ENCODE assay signal across 8 mouse cellular contexts in the genomic region with DNA sequence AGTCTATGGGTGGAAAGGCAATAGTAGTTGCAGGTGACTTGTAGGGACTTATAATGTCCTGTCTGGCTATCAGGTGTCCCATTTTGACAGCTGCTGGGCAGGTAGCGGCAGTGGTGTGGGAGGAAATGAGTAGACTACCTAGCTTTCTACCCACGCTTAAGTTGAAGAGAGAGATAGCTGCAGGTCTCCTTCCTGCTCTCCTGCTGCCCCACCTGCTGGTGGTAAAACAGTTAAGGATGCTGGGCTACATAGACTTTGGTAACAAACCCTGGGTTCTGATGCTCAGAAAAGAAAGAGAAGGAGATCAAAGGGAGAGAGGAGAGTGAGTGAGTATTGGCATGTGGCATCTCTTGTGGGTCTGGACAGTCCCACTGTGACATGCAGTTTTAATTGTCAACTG.
A peak's percentile ranks its signal among the peaks of the same experiment; 100 is the strongest.
DNase-seq lines count a peak whose midpoint lies in the region; ATAC-seq and TF ChIP-seq lines count a peak whose summit lies in the region.

No protein-coding gene starts in this region.

- peak; percentile 13 for DNase-seq in adrenal gland, postnatal 10 days
- no peak for DNase-seq in adrenal gland, postnatal 4 days (ENCODE audit: low spot score in 2 of 2)
- no peak for DNase-seq in midbrain, postnatal 0 days (ENCODE audit: low spot score)
- peak; percentile 78 for DNase-seq in thymus, postnatal 25 days
- no peak for DNase-seq in hindbrain, embryonic 11.5 days (ENCODE audit: low spot score)
- DNase-seq in left cerebral cortex, adult 18-20 months (ENCODE audit: low spot score in 2 of 2), result no peak

- no peak overlapping the region for H3K27ac ChIP-seq in midbrain, postnatal 0 days (ENCODE audit: low read depth, low read length)
- no peak overlapping the region for H3K27ac ChIP-seq in midbrain, embryonic 15.5 days
- no peak overlapping the region for H3K27ac ChIP-seq in lung, embryonic 16.5 days (ENCODE audit: low read length)
- H3K27ac ChIP-seq in hindbrain, embryonic 11.5 days (ENCODE audit: low read depth, low read length), result no peak overlapping the region

- no peaks in the 10 kb centered on the region for H3K4me1 ChIP-seq in midbrain, postnatal 0 days (ENCODE audit: insufficient read depth, low read length)
- H3K4me1 ChIP-seq in midbrain, embryonic 15.5 days, result no peaks in the 10 kb centered on the region
- H3K4me1 ChIP-seq in lung, embryonic 16.5 days (replicated peaks; ENCODE audit: control insufficient read depth, insufficient read depth, low read length), result no peaks in the 10 kb centered on the region
- no peaks in the 10 kb centered on the region for H3K4me1 ChIP-seq in hindbrain, embryonic 11.5 days (replicated peaks; ENCODE audit: control insufficient read depth, insufficient read depth, low read length)

- no peaks in the 10 kb centered on the region for H3K36me3 ChIP-seq in midbrain, postnatal 0 days (ENCODE audit: insufficient read depth, low read length)
- H3K36me3 ChIP-seq in midbrain, embryonic 15.5 days (replicated peaks), result no peaks in the 10 kb centered on the region
- H3K36me3 ChIP-seq in lung, embryonic 16.5 days (ENCODE audit: control insufficient read depth, insufficient read depth, low read length), result no peaks in the 10 kb centered on the region
- no peaks in the 10 kb centered on the region for H3K36me3 ChIP-seq in hindbrain, embryonic 11.5 days (ENCODE audit: control insufficient read depth, insufficient read depth, low read length)

- ATAC-seq in midbrain, postnatal 0 days (ENCODE audit: low FRiP score), result no peak
- ATAC-seq in midbrain, embryonic 15.5 days (replicated peaks), result no peak
- 0 out of 2 replicates have a peak, but pooled peaks have one; percentile 34 for ATAC-seq in lung, embryonic 16.5 days (ENCODE audit: low read depth)
- no peak for ATAC-seq in hindbrain, embryonic 11.5 days (ENCODE audit: low FRiP score)

- H3K4me3 ChIP-seq in midbrain, postnatal 0 days (ENCODE audit: low read depth, low read length), result no peak overlapping the region
- no peak overlapping the region for H3K4me3 ChIP-seq in midbrain, embryonic 15.5 days
- H3K4me3 ChIP-seq in lung, embryonic 16.5 days (ENCODE audit: low read length), result no peak overlapping the region
- H3K4me3 ChIP-seq in hindbrain, embryonic 11.5 days (ENCODE audit: low read depth, low read length), result no peak overlapping the region

- no peak overlapping the region for H3K9ac ChIP-seq in midbrain, postnatal 0 days (replicated peaks; ENCODE audit: low read length, poor library complexity, severe bottlenecking)
- H3K9ac ChIP-seq in midbrain, embryonic 15.5 days, result no peak overlapping the region
- H3K9ac ChIP-seq in lung, embryonic 16.5 days (ENCODE audit: low read length), result no peak overlapping the region
- H3K9ac ChIP-seq in hindbrain, embryonic 11.5 days (ENCODE audit: low read depth, low read length), result no peak overlapping the region

- 69% methylated on average over 2 of the region's 2 CpGs for WGBS in midbrain, postnatal 0 days
- WGBS in midbrain, embryonic 15.5 days, result 73% methylated on average over 2 of the region's 2 CpGs
- WGBS in lung, embryonic 16.5 days, result 46% methylated on average over 2 of the region's 2 CpGs
- 88% methylated on average over 2 of the region's 2 CpGs for WGBS in hindbrain, embryonic 11.5 days

- no peaks in the 10 kb centered on the region for H3K27me3 ChIP-seq in midbrain, postnatal 0 days (ENCODE audit: insufficient read depth, low read length)
- no peaks in the 10 kb centered on the region for H3K27me3 ChIP-seq in midbrain, embryonic 15.5 days (replicated peaks)
- no peaks in the 10 kb centered on the region for H3K27me3 ChIP-seq in lung, embryonic 16.5 days (ENCODE audit: control insufficient read depth, insufficient read depth, low read depth, low read length)
- no peaks in the 10 kb centered on the region for H3K27me3 ChIP-seq in hindbrain, embryonic 11.5 days (ENCODE audit: control insufficient read depth, insufficient read depth, low read length)

- no peaks in the 10 kb centered on the region for H3K9me3 ChIP-seq in midbrain, postnatal 0 days (ENCODE audit: low read length)
- no peaks in the 10 kb centered on the region for H3K9me3 ChIP-seq in midbrain, embryonic 15.5 days
- no peaks in the 10 kb centered on the region for H3K9me3 ChIP-seq in lung, embryonic 16.5 days (ENCODE audit: control insufficient read depth, low read length)
- no peaks in the 10 kb centered on the region for H3K9me3 ChIP-seq in hindbrain, embryonic 11.5 days (ENCODE audit: control insufficient read depth, low read length)

- peak; percentile 64 for TF ChIP-seq CTCF in midbrain, postnatal 0 days (IDR thresholded peaks at IDR 0.05)

- H3K4me2 ChIP-seq in midbrain, postnatal 0 days (ENCODE audit: low read depth, low read length, poor library complexity, severe bottlenecking), result no peak overlapping the region
- no peak overlapping the region for H3K4me2 ChIP-seq in midbrain, embryonic 15.5 days
- no peak overlapping the region for H3K4me2 ChIP-seq in lung, embryonic 16.5 days (ENCODE audit: low read depth, low read length)
- H3K4me2 ChIP-seq in hindbrain, embryonic 11.5 days (replicated peaks; ENCODE audit: low read depth, low read length), result no peak overlapping the region

Comparison
In these comparisons a context has a peak if more than half of its experiments do, and no peak if none do; other contexts are left out.
1. DNase-seq: peak in adrenal gland, postnatal 10 days (single experiment) and thymus, postnatal 25 days (single experiment); none in adrenal gland, postnatal 4 days (0 of 2), midbrain, postnatal 0 days (single experiment), hindbrain, embryonic 11.5 days (single experiment) and left cerebral cortex, adult 18-20 months (0 of 2).